In the genomic region with DNA sequence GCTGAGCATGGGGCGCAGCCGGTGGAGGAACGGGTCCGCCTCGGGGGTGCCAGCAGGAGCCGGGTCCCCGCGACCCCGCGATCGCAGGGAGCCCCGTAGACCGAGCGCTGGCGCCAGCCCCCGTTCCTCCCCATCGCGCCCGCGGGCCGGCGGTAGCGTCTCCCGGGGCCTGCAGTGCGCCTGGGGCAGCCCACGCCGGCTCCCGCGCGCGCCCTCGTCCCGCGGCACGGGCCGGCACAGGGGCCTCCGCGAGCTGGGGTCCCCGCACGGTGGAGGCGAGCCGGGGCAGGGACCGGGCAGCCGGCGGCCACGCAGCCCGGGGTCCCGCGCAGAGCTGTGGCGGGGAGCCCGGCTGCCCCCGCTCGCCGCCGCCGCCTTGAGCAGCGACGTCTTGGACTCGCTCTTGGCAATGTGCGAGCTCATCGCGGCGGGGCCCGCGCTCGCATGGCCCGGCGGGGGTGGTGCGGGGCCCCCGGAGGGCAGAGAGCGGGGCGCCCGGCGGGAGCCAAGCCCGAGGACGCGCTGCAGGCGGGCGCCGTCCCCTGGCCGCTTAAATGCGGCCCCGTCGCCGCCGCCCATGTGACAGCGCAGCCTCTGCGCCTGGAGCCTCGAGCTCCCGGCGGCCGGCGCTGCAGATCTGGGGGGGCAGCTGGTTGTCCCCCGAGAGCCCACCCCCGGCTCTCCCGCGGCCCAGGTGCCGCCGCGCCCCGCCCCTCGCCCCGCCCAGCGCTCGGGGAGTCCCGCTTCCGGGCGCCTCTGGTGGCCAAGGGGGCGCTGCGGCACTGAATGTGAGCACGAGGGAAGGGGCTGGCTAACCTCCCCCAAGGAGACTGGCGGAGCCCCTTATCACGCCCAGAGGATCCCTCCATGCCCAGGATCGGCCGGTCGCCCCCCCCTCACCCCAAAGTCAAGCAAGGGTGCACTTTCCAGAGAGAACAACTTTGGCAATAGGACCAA, we compare ENCODE assay signal across 8 mouse cellular contexts. TPM values are rescaled to one million over a fixed set of nuclear protein-coding genes. Genes with fewer than 3 reads are reported as not detected.
A peak's percentile ranks its signal among the peaks of the same experiment; 100 is the strongest.
DNase-seq lines count a peak whose midpoint lies in the region; ATAC-seq and TF ChIP-seq lines count a peak whose summit lies in the region.

Gene Cabp1, minus strand, starts transcription at position 713 of the 957 bp plus-strand sequence.

- H3K4me1 ChIP-seq in kidney, postnatal 0 days (replicated peaks; ENCODE audit: insufficient read depth, low read length), result peaks cover 19% of the 10 kb centered on the region
- H3K4me1 ChIP-seq in liver, embryonic 14.5 days (replicated peaks; ENCODE audit: control insufficient read depth in 2 of 2, insufficient read depth in 2 of 2, low read length in 1 of 2), result no peaks in the 10 kb centered on the region
- H3K4me1 ChIP-seq in neural tube, embryonic 11.5 days (ENCODE audit: control insufficient read depth, insufficient read depth, low read length), result peaks cover 22% of the 10 kb centered on the region

- DNase-seq in layer of hippocampus, adult 11-12 months (ENCODE audit: low spot score), result peak; percentile 62
- DNase-seq in layer of hippocampus, adult 9-11 months, result no peak
- peak; percentile 75 to 85 for DNase-seq in cerebellum, adult 18-20 months
- DNase-seq in forelimb bud, embryonic 11.5 days (ENCODE audit: low read depth, low spot score), result peak; percentile 42
- DNase-seq in kidney, postnatal 0 days (ENCODE audit: low spot score), result peak; percentile 50
- DNase-seq in liver, embryonic 14.5 days (ENCODE audit: low read depth in 3 of 3, low spot score in 3 of 3), result no peak
- peak; percentile 85 for DNase-seq in neural tube, embryonic 11.5 days (ENCODE audit: low spot score)
- peak; percentile 87 for DNase-seq in thymus, postnatal 25 days

- peak within 1 kb of the TSS; percentile 59 for H3K4me3 ChIP-seq in kidney, postnatal 0 days (replicated peaks; ENCODE audit: low read depth, low read length)
- H3K4me3 ChIP-seq in liver, embryonic 14.5 days (ENCODE audit: insufficient read depth in 1 of 2, low read depth in 2 of 2, low read length in 2 of 2), result peak within 1 kb of the TSS in 1 of 2 experiments; percentile 42; a peak in 3 of 4 replicates
- peak within 1 kb of the TSS; percentile 66 for H3K4me3 ChIP-seq in neural tube, embryonic 11.5 days (ENCODE audit: low read depth, low read length)

- no peak within 1 kb of the TSS for H3K27ac ChIP-seq in kidney, postnatal 0 days
- H3K27ac ChIP-seq in liver, embryonic 14.5 days, result no peak within 1 kb of the TSS
- 0 out of 2 replicates have a peak within 1 kb of the TSS, but pooled peaks have one; percentile 39 for H3K27ac ChIP-seq in neural tube, embryonic 11.5 days (ENCODE audit: low read depth, low read length)

- H3K36me3 ChIP-seq in kidney, postnatal 0 days (ENCODE audit: insufficient read depth, low read length), result no peaks in the 10 kb centered on the region
- H3K36me3 ChIP-seq in liver, embryonic 14.5 days (replicated peaks; ENCODE audit: control insufficient read depth, insufficient read depth, low read depth), result no peaks in the 10 kb centered on the region
- no peaks in the 10 kb centered on the region for H3K36me3 ChIP-seq in neural tube, embryonic 11.5 days (ENCODE audit: control insufficient read depth, insufficient read depth, low read length)

- no peak for TF ChIP-seq EP300 in liver, embryonic 14.5 days (IDR thresholded peaks at IDR 0.05; ENCODE audit: low read depth)

- H3K9ac ChIP-seq in kidney, postnatal 0 days (ENCODE audit: low read depth, low read length), result peak within 1 kb of the TSS; percentile 19; the same call in 1 of the 2 replicates
- no peak within 1 kb of the TSS for H3K9ac ChIP-seq in liver, embryonic 14.5 days (replicated peaks)
- peak within 1 kb of the TSS; percentile 81 for H3K9ac ChIP-seq in neural tube, embryonic 11.5 days (ENCODE audit: low read length)

- under 1% methylated on average over 89 of the region's 116 CpGs for WGBS in kidney, postnatal 0 days
- WGBS in liver, embryonic 14.5 days (ENCODE audit: insufficient replicate concordance), result under 1% methylated on average over 100 of the region's 116 CpGs
- under 1% methylated on average over 64 of the region's 116 CpGs for WGBS in neural tube, embryonic 11.5 days

- no peak; the same call in 1 of the 2 replicates for ATAC-seq in kidney, postnatal 0 days (replicated peaks; ENCODE audit: low FRiP score, low read depth)
- ATAC-seq in liver, embryonic 14.5 days (ENCODE audit: insufficient read depth), result no peak
- ATAC-seq in neural tube, embryonic 11.5 days (ENCODE audit: insufficient read depth, low FRiP score, low TSS enrichment), result peak; percentile 53

- peaks cover 40% of the 10 kb centered on the region for H3K27me3 ChIP-seq in kidney, postnatal 0 days (ENCODE audit: insufficient read depth, low read length)
- peaks cover 60% of the 10 kb centered on the region for H3K27me3 ChIP-seq in liver, embryonic 14.5 days (ENCODE audit: control insufficient read depth, insufficient read depth, low read length)
- H3K27me3 ChIP-seq in neural tube, embryonic 11.5 days (ENCODE audit: control insufficient read depth, insufficient read depth, low read length), result peaks cover 11% of the 10 kb centered on the region

- H3K4me2 ChIP-seq in kidney, postnatal 0 days (ENCODE audit: low read length), result peak within 1 kb of the TSS; percentile 99
- peak within 1 kb of the TSS; percentile 51 for H3K4me2 ChIP-seq in liver, embryonic 14.5 days (ENCODE audit: low read depth)
- H3K4me2 ChIP-seq in neural tube, embryonic 11.5 days (ENCODE audit: low read depth), result peak within 1 kb of the TSS; percentile 100

- H3K9me3 ChIP-seq in kidney, postnatal 0 days (replicated peaks; ENCODE audit: low read length), result no peaks in the 10 kb centered on the region
- no peaks in the 10 kb centered on the region for H3K9me3 ChIP-seq in liver, embryonic 14.5 days (ENCODE audit: control insufficient read depth, low read length)
- H3K9me3 ChIP-seq in neural tube, embryonic 11.5 days (ENCODE audit: control insufficient read depth, low read length), result no peaks in the 10 kb centered on the region

- peak; percentile 46 for TF ChIP-seq CTCF in kidney, postnatal 0 days (IDR thresholded peaks at IDR 0.05; ENCODE audit: low read depth)
- peak; percentile 19; the same call in 1 of the 2 replicates for TF ChIP-seq CTCF in liver, embryonic 14.5 days (IDR thresholded peaks at IDR 0.05; ENCODE audit: low read depth)

RNA-seq across cellular contexts. Expression of gene Cabp1, which starts in this region (rescaled TPM):
- polyA plus RNA-seq in kidney, postnatal 0 days (2015; fragmentation: Nextera tagmentation; extraction: Ambion mirVana), result 0.87 and 1.2 TPM in 2 replicates
- 0.13 and 0.26 TPM in 2 replicates for polyA plus RNA-seq in liver, embryonic 14.5 days (2012; rRNA removed)
- 0.14 TPM in 1 of 2 replicates, not detected in the other for polyA plus RNA-seq in liver, embryonic 14.5 days (2014; fragmentation: Nextera tagmentation; extraction: Ambion mirVana)
- 11.4 and 12.3 TPM in 2 replicates for polyA plus RNA-seq in neural tube, embryonic 11.5 days (2014; fragmentation: Nextera tagmentation; extraction: Ambion mirVana)

Comparison
In these comparisons a context has a peak if more than half of its experiments do, and no peak if none do; other contexts are left out.
1. DNase-seq: peak in layer of hippocampus, adult 11-12 months (single experiment), cerebellum, adult 18-20 months (2 of 2), forelimb bud, embryonic 11.5 days (single experiment), kidney, postnatal 0 days (single experiment), neural tube, embryonic 11.5 days (single experiment) and thymus, postnatal 25 days (single experiment); none in layer of hippocampus, adult 9-11 months (single experiment) and liver, embryonic 14.5 days (0 of 3).
2. Peak in every context shown above with its lines, with median percentiles within 50 percentile points of each other: H3K4me2 ChIP-seq.